Mouse (Mus musculus): Measurements from ENCODE around the gene Smoc2. TPM values are rescaled to one million over a fixed set of nuclear protein-coding genes. Genes with fewer than 3 reads are reported as not detected.

Smoc2 gene
- polyA plus RNA-seq, 1 experiment from 2014 or later = 19.4 TPM

GRCm38 (mm10) chr17:14244195-14244965 is 34.9 kb upstream of the Smoc2 start:
- Histone ChIP-seq H3K4me1 (replicated peaks; ENCODE audit: control insufficient read depth, insufficient read depth, low read length) (no peaks in the 10 kb centered on the region), H3K9ac (ENCODE audit: low read depth, low read length) (no peak overlapping the region), H3K27ac (ENCODE audit: low read depth, low read length) (no peak overlapping the region), H3K36me3 (ENCODE audit: control insufficient read depth, insufficient read depth, low read length) (no peaks in the 10 kb centered on the region), H3K27me3 (ENCODE audit: control insufficient read depth, insufficient read depth, low read length) (no peaks in the 10 kb centered on the region), H3K9me3 (ENCODE audit: control insufficient read depth, low read length) (no peaks in the 10 kb centered on the region), H3K4me2 (replicated peaks; ENCODE audit: low read depth, low read length) (no peak overlapping the region), H3K4me3 (ENCODE audit: low read depth, low read length) (no peak overlapping the region)
- ATAC-seq (ENCODE audit: low FRiP score) (no peak), DNase-seq (ENCODE audit: low spot score) (no peak)
- WGBS = 75% methylated on average over 11 of the region's 11 CpGs

GRCm38 (mm10) chr17:14246266-14246665 is 33.0 kb upstream of the Smoc2 start:
- Histone ChIP-seq H3K27ac (ENCODE audit: low read depth, low read length) (no peak overlapping the region), H3K27me3 (ENCODE audit: control insufficient read depth, insufficient read depth, low read length) (no peaks in the 10 kb centered on the region)
- no peak for ATAC-seq (ENCODE audit: low FRiP score)

GRCm38 (mm10) chr17:14247931-14248330 is 31.4 kb upstream of the Smoc2 start:
- no peak overlapping the region for H3K4me2 ChIP-seq (replicated peaks; ENCODE audit: low read depth, low read length)
- no peak overlapping the region for H3K9ac ChIP-seq (ENCODE audit: low read depth, low read length)
- H3K27me3 ChIP-seq (ENCODE audit: control insufficient read depth, insufficient read depth, low read length) = no peaks in the 10 kb centered on the region
- no peak for DNase-seq (ENCODE audit: low spot score)
- no peak for ATAC-seq (ENCODE audit: low FRiP score)
- no peaks in the 10 kb centered on the region for H3K36me3 ChIP-seq (ENCODE audit: control insufficient read depth, insufficient read depth, low read length)
- 87% methylated on average over 8 of the region's 8 CpGs for WGBS
- H3K9me3 ChIP-seq (ENCODE audit: control insufficient read depth, low read length) = no peaks in the 10 kb centered on the region
- no peaks in the 10 kb centered on the region for H3K4me1 ChIP-seq (replicated peaks; ENCODE audit: control insufficient read depth, insufficient read depth, low read length)
- no peak overlapping the region for H3K27ac ChIP-seq (ENCODE audit: low read depth, low read length)
- no peak overlapping the region for H3K4me3 ChIP-seq (ENCODE audit: low read depth, low read length)

More at GRCm38 (mm10) chr17:14246266-14246665, 33.0 kb upstream of the Smoc2 start:
- DNase-seq (ENCODE audit: low spot score) = no peak
- no peaks in the 10 kb centered on the region for H3K9me3 ChIP-seq (ENCODE audit: control insufficient read depth, low read length)
- no peak overlapping the region for H3K4me3 ChIP-seq (ENCODE audit: low read depth, low read length)
- no peak overlapping the region for H3K4me2 ChIP-seq (replicated peaks; ENCODE audit: low read depth, low read length)
- no peaks in the 10 kb centered on the region for H3K36me3 ChIP-seq (ENCODE audit: control insufficient read depth, insufficient read depth, low read length)
- 87% methylated on average over 2 of the region's 2 CpGs for WGBS
- H3K9ac ChIP-seq (ENCODE audit: low read depth, low read length) = no peak overlapping the region
- H3K4me1 ChIP-seq (replicated peaks; ENCODE audit: control insufficient read depth, insufficient read depth, low read length) = no peaks in the 10 kb centered on the region

- Histone ChIP-seq H3K4me1 (replicated peaks; ENCODE audit: control insufficient read depth, insufficient read depth, low read length) (no peaks in the 10 kb centered on the region), H3K4me2 (replicated peaks; ENCODE audit: low read depth, low read length) (no peak overlapping the region), H3K36me3 (ENCODE audit: control insufficient read depth, insufficient read depth, low read length) (no peaks in the 10 kb centered on the region), H3K27me3 (ENCODE audit: control insufficient read depth, insufficient read depth, low read length) (no peaks in the 10 kb centered on the region), H3K27ac (ENCODE audit: low read depth, low read length) (no peak overlapping the region), H3K9ac (ENCODE audit: low read depth, low read length) (no peak overlapping the region), H3K4me3 (ENCODE audit: low read depth, low read length) (no peak overlapping the region), H3K9me3 (ENCODE audit: control insufficient read depth, low read length) (no peaks in the 10 kb centered on the region)
- WGBS = 72% methylated on average over 4 of the region's 4 CpGs
- DNase-seq (ENCODE audit: low spot score) = no peak
- no peak for ATAC-seq (ENCODE audit: low FRiP score)
These were observed 29.7 kb upstream of the Smoc2 start for GRCm38 (mm10) chr17:14249595-14249994.

- Histone ChIP-seq H3K27ac (ENCODE audit: low read depth, low read length) (no peak overlapping the region), H3K4me3 (ENCODE audit: low read depth, low read length) (no peak overlapping the region), H3K9ac (ENCODE audit: low read depth, low read length) (no peak overlapping the region), H3K4me2 (replicated peaks; ENCODE audit: low read depth, low read length) (no peak overlapping the region), H3K9me3 (ENCODE audit: control insufficient read depth, low read length) (no peaks in the 10 kb centered on the region), H3K4me1 (replicated peaks; ENCODE audit: control insufficient read depth, insufficient read depth, low read length) (no peaks in the 10 kb centered on the region), H3K36me3 (ENCODE audit: control insufficient read depth, insufficient read depth, low read length) (no peaks in the 10 kb centered on the region), H3K27me3 (ENCODE audit: control insufficient read depth, insufficient read depth, low read length) (no peaks in the 10 kb centered on the region)
- 76% methylated on average over 8 of the region's 8 CpGs for WGBS
- DNase-seq (ENCODE audit: low spot score) = no peak
- no peak for ATAC-seq (ENCODE audit: low FRiP score)
These were observed 28.9 kb upstream of the Smoc2 start for GRCm38 (mm10) chr17:14250401-14250800.

- Histone ChIP-seq H3K4me2 (replicated peaks; ENCODE audit: low read depth, low read length) (no peak overlapping the region), H3K4me3 (ENCODE audit: low read depth, low read length) (no peak overlapping the region), H3K9me3 (ENCODE audit: control insufficient read depth, low read length) (no peaks in the 10 kb centered on the region), H3K27ac (ENCODE audit: low read depth, low read length) (no peak overlapping the region), H3K9ac (ENCODE audit: low read depth, low read length) (no peak overlapping the region), H3K36me3 (ENCODE audit: control insufficient read depth, insufficient read depth, low read length) (no peaks in the 10 kb centered on the region), H3K27me3 (ENCODE audit: control insufficient read depth, insufficient read depth, low read length) (no peaks in the 10 kb centered on the region), H3K4me1 (replicated peaks; ENCODE audit: control insufficient read depth, insufficient read depth, low read length) (no peaks in the 10 kb centered on the region)
- WGBS = 81% methylated on average over 7 of the region's 7 CpGs
- no peak for DNase-seq (ENCODE audit: low spot score)
- ATAC-seq (ENCODE audit: low FRiP score) = no peak
These were observed 26.9 kb upstream of the Smoc2 start for GRCm38 (mm10) chr17:14252456-14252855.

GRCm38 (mm10) chr17:14254616-14255015 is 24.7 kb upstream of the Smoc2 start:
- ATAC-seq (ENCODE audit: low FRiP score) (no peak), DNase-seq (ENCODE audit: low spot score) (no peak)
- Histone ChIP-seq H3K27ac (ENCODE audit: low read depth, low read length) (no peak overlapping the region), H3K4me3 (ENCODE audit: low read depth, low read length) (no peak overlapping the region), H3K36me3 (ENCODE audit: control insufficient read depth, insufficient read depth, low read length) (no peaks in the 10 kb centered on the region), H3K4me2 (replicated peaks; ENCODE audit: low read depth, low read length) (no peak overlapping the region), H3K9ac (ENCODE audit: low read depth, low read length) (no peak overlapping the region), H3K9me3 (ENCODE audit: control insufficient read depth, low read length) (no peaks in the 10 kb centered on the region), H3K27me3 (ENCODE audit: control insufficient read depth, insufficient read depth, low read length) (no peaks in the 10 kb centered on the region), H3K4me1 (replicated peaks; ENCODE audit: control insufficient read depth, insufficient read depth, low read length) (no peaks in the 10 kb centered on the region)
- 76% methylated on average over 5 of the region's 5 CpGs for WGBS

- Histone ChIP-seq H3K27ac (ENCODE audit: low read depth, low read length) (no peak overlapping the region), H3K36me3 (ENCODE audit: control insufficient read depth, insufficient read depth, low read length) (no peaks in the 10 kb centered on the region), H3K4me2 (replicated peaks; ENCODE audit: low read depth, low read length) (no peak overlapping the region), H3K4me1 (replicated peaks; ENCODE audit: control insufficient read depth, insufficient read depth, low read length) (no peaks in the 10 kb centered on the region), H3K9me3 (ENCODE audit: control insufficient read depth, low read length) (no peaks in the 10 kb centered on the region), H3K9ac (ENCODE audit: low read depth, low read length) (no peak overlapping the region), H3K27me3 (ENCODE audit: control insufficient read depth, insufficient read depth, low read length) (no peaks in the 10 kb centered on the region), H3K4me3 (ENCODE audit: low read depth, low read length) (no peak overlapping the region)
- WGBS = 86% methylated on average over 7 of the region's 7 CpGs
- ATAC-seq (ENCODE audit: low FRiP score) (no peak), DNase-seq (ENCODE audit: low spot score) (no peak)
These were observed 21.3 kb upstream of the Smoc2 start for GRCm38 (mm10) chr17:14257799-14258520.

- no peaks in the 10 kb centered on the region for H3K4me1 ChIP-seq (replicated peaks; ENCODE audit: control insufficient read depth, insufficient read depth, low read length)
- no peak overlapping the region for H3K27ac ChIP-seq (ENCODE audit: low read depth, low read length)
- H3K4me3 ChIP-seq (ENCODE audit: low read depth, low read length) = no peak overlapping the region
- ATAC-seq (ENCODE audit: low FRiP score) (no peak), DNase-seq (ENCODE audit: low spot score) (no peak)
- WGBS = 31% methylated on average over 6 of the region's 6 CpGs
- H3K9me3 ChIP-seq (ENCODE audit: control insufficient read depth, low read length) = no peaks in the 10 kb centered on the region
- no peak overlapping the region for H3K9ac ChIP-seq (ENCODE audit: low read depth, low read length)
- no peaks in the 10 kb centered on the region for H3K36me3 ChIP-seq (ENCODE audit: control insufficient read depth, insufficient read depth, low read length)
- no peak overlapping the region for H3K4me2 ChIP-seq (replicated peaks; ENCODE audit: low read depth, low read length)
- no peaks in the 10 kb centered on the region for H3K27me3 ChIP-seq (ENCODE audit: control insufficient read depth, insufficient read depth, low read length)
These were observed 20.4 kb upstream of the Smoc2 start for GRCm38 (mm10) chr17:14258906-14259305.
